Mouse (Mus musculus) liver, postnatal 0 days (tissue): ENCODE measurements at regions not wholly inside any gene's neighbourhood (a gene's known extent, or its start where the extent isn't known, plus 50 kb on each side); places are given as distances from the start of the nearest gene placed in this dataset.

Source experiments
- CTCF ChIP-seq: sonication (generic); IDR thresholded peaks from 2 replicates; pipeline ENCODE4 v1.5.1; 2016; ENCODE audit warnings: antibody characterized with exemption, low read depth
- EP300 ChIP-seq: IDR thresholded peaks from 2 replicates; pipeline ENCODE4 v1.6.1; 2016; ENCODE audit warnings: antibody characterized with exemption, low read depth, mild to moderate bottlenecking

DNA sequence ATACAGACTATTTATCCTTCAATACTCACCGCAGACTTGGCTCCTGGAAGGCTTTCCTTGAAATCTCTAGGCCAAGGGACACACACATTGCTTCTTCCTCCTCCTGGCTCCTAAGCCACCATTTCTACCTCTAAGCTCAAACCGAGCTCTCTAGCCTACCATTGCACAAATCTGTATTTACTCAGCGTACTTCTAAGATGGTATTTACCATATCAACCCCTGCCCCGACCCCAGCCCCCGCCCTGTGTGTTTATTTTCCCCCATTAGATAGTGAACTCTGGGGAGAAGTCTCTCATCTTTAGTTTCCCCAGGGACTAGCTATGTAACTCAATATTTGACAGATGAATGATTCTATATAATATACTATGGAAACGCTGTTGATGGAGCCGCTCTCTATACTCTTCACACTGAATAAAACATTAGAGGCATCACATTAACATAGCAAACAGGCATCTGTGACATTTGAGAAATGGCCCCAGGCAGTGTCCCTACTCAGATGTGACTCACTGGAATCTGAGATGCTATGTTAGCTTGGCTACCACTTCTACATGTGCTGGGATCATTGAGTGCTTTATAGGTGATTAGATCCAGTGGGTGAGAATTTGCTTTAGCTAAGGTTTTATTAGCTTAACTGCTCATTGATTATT is 87.5 kb upstream of the Otx2 start:
- TF ChIP-seq CTCF: no peak
- no peak for TF ChIP-seq EP300
